Mouse (Mus musculus) heart, embryonic 14.5 days (tissue): ENCODE measurements around the gene Plekhh2. TPM values are rescaled to one million over a fixed set of nuclear protein-coding genes. Genes with fewer than 3 reads are reported as not detected.
A peak's percentile ranks its signal among the peaks of the same experiment; 100 is the strongest.

ENCODE experiments used
- ATAC-seq: fragments of 200-750 bp; cut with Nextera tagmentation; 2 replicates; pipeline ENCODE4 v1.8.0; 2017; ENCODE audit warnings: low read depth, moderate TSS enrichment; ENCODE audit not compliant: insufficient number of reproducible peaks, insufficient read depth, low FRiP score
- H3K27ac ChIP-seq, 2 experiments: fragments of 200-500 bp in 1 of 2; fragments of 300-500 bp in 1 of 2; sonication (generic) in 1 of 2; replicated peaks in 1 of 2; 2 replicates each; pipeline ENCODE4 v1.5.1; 2012 to 2014; ENCODE audit warnings: low read depth in 2 of 2, low read length in 2 of 2, control low read depth in 1 of 2, mild to moderate bottlenecking in 1 of 2, mixed read lengths in 1 of 2; ENCODE audit not compliant: control insufficient read depth in 1 of 2, insufficient read depth in 1 of 2
- H3K27me3 ChIP-seq: fragments of 300-500 bp; sonication (generic); 2 replicates; pipeline ENCODE4 v1.6.1; 2014; ENCODE audit warnings: mild to moderate bottlenecking, low read length, control low read depth; ENCODE audit not compliant: control insufficient read depth, insufficient read depth
- H3K36me3 ChIP-seq: fragments of 300-500 bp; sonication (generic); 2 replicates; pipeline ENCODE4 v1.6.1; 2014; ENCODE audit warnings: mild to moderate bottlenecking, control low read depth, low read length, mixed read lengths; ENCODE audit not compliant: control insufficient read depth, insufficient read depth
- H3K4me1 ChIP-seq, 2 experiments: fragments of 200-500 bp in 1 of 2; fragments of 300-500 bp in 1 of 2; sonication (generic) in 1 of 2; 2 replicates each; pipeline ENCODE4 v1.6.1; 2012 to 2014; ENCODE audit warnings: low read length in 2 of 2, control low read depth in 1 of 2, mixed read lengths in 1 of 2; ENCODE audit not compliant: control insufficient read depth in 2 of 2, insufficient read depth in 2 of 2
- H3K4me2 ChIP-seq: fragments of 300-500 bp; sonication (generic); 2 replicates; pipeline ENCODE4 v1.6.1; 2014; ENCODE audit warnings: mild to moderate bottlenecking, low read length
- H3K4me3 ChIP-seq, 2 experiments: fragments of 200-500 bp in 1 of 2; fragments of 300-500 bp in 1 of 2; sonication (generic) in 1 of 2; 2 replicates each; pipeline ENCODE4 v1.5.1; 2012 to 2014; ENCODE audit warnings: low read length in 2 of 2, mild to moderate bottlenecking in 2 of 2, control low read depth in 1 of 2, low read depth in 1 of 2, moderate library complexity in 1 of 2; ENCODE audit not compliant: control insufficient read depth in 1 of 2, insufficient read depth in 1 of 2
- H3K9ac ChIP-seq: fragments of 300-500 bp; sonication (generic); 2 replicates; pipeline ENCODE4 v1.6.1; 2014; ENCODE audit warnings: mild to moderate bottlenecking, low read length
- H3K9me3 ChIP-seq: fragments of 300-500 bp; sonication (generic); 2 replicates; pipeline ENCODE4 v1.6.1; 2016; ENCODE audit warnings: low read length, control low read depth; ENCODE audit not compliant: control insufficient read depth
- WGBS: fragments of 180-500 bp; shearing (Covaris S2); extraction: QIAGEN DNeasy Blood & Tissue Kit; methylation state at CpG from one replicate; pipeline ENCODE4 v1.1.7; 2014; 5-methylcytosine and 5-hydroxymethylcytosine counted together
- polyA plus RNA-seq: library from polyadenylated mRNA; unstranded; fragments of >200 nt; fragmentation: Nextera tagmentation; extraction: Ambion mirVana; gene quantifications from 2 replicates; pipeline ENCODE4 v1.2.1, GENCODE M21; 2014

Plekhh2 gene
- polyA plus RNA-seq, 1 experiment from 2014 or later = 2.7 TPM

- Histone ChIP-seq H3K4me2 (no peak overlapping the region), H3K36me3 (no peaks in the 10 kb centered on the region), H3K9ac (no peak overlapping the region), H3K27me3 (no peaks in the 10 kb centered on the region), H3K27ac (no peak overlapping the region), H3K4me1 (no peaks in the 10 kb centered on the region), H3K9me3 (no peaks in the 10 kb centered on the region), H3K4me3 (no peak overlapping the region)
- no peak for ATAC-seq
- WGBS = 53% methylated on average over 3 of the region's 3 CpGs
Measured at GRCm38 (mm10) chr17:84502341-84502740, 9.4 kb upstream of the Plekhh2 start.

DNA sequence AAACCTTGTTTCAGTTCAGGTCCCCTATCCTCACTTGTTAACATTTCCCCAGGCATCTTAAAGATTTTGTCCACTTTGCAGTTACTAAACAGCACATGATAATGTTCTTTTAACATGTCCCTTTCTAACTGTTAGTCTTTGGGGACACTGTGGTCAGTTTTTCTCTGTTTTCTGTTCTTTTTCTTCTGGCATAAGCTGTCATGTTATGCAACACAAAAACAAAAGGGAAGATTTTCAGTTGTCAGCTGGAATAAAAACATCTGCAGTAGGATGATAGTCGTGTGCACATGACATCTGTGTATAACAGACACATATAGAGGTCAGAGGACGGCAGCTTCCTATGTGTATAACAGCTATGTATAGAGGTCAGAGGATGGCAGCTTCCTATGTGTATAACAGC is 5.8 kb upstream of the Plekhh2 start:
- Histone ChIP-seq H3K4me2 (no peak overlapping the region), H3K9me3 (no peaks in the 10 kb centered on the region), H3K4me1 (peaks cover 3 to 5% of the 10 kb centered on the region in 2 experiments; a peak in 3 of 4 replicates), H3K9ac (no peak overlapping the region), H3K4me3 (no peak overlapping the region), H3K27ac (no peak overlapping the region), H3K27me3 (no peaks in the 10 kb centered on the region), H3K36me3 (no peaks in the 10 kb centered on the region)
- ATAC-seq = no peak
- 70% methylated on average over 2 of the region's 2 CpGs for WGBS

DNA sequence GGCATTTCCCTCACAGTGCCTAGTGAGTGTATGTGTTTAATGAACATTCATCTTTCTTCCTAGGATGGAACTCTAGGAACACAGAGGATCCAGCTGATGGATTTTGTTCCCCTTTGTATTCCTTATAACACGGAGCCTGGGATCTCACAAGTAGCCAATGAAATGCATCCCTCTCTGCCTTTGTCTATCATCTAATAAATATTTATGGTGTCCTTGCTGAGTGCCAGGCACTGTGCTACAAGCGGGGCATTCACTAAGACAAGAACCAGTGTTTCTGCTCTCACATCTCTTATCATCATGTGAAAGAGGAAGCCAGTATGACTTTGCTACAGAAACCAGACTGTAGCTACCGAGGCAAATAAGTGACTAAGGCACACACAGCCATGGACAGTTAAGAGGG is 3.0 kb upstream of the Plekhh2 start:
- H3K4me3 ChIP-seq = no peak overlapping the region
- H3K4me1 ChIP-seq = peaks cover 8 to 9% of the 10 kb centered on the region in 2 experiments
- WGBS = 47% methylated on average over 3 of the region's 3 CpGs
- H3K27ac ChIP-seq = no peak overlapping the region
- H3K9me3 ChIP-seq = no peaks in the 10 kb centered on the region
- no peak overlapping the region for H3K9ac ChIP-seq
- ATAC-seq = no peak
- H3K4me2 ChIP-seq = no peak overlapping the region
- H3K36me3 ChIP-seq = no peaks in the 10 kb centered on the region
- H3K27me3 ChIP-seq = no peaks in the 10 kb centered on the region

DNA sequence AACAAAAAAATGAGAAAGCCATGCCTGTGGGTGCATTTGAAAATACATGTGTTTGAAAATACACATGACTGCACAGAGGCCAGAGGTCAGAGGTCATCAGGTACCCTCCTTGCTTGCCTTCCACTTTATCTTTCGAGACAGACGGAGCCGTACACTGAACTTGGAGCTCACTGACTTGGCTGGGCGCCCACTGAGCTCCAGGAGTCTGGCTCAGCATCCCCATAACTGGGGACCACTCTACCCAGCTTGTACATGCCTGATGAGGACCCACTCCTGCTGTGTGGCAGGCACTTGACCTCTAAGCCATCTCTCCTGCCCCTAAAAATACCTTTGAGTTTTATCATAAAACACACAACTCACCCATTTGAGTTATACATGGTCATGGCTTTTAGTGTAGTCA is 2.5 kb upstream of the Plekhh2 start:
- Histone ChIP-seq H3K4me3 (no peak overlapping the region), H3K9me3 (no peaks in the 10 kb centered on the region), H3K27me3 (no peaks in the 10 kb centered on the region), H3K4me1 (peaks cover 8 to 9% of the 10 kb centered on the region in 2 experiments), H3K27ac (no peak overlapping the region), H3K9ac (no peak overlapping the region), H3K36me3 (no peaks in the 10 kb centered on the region), H3K4me2 (no peak overlapping the region)
- no peak for ATAC-seq
- WGBS = 35% methylated on average over 4 of the region's 4 CpGs

DNA sequence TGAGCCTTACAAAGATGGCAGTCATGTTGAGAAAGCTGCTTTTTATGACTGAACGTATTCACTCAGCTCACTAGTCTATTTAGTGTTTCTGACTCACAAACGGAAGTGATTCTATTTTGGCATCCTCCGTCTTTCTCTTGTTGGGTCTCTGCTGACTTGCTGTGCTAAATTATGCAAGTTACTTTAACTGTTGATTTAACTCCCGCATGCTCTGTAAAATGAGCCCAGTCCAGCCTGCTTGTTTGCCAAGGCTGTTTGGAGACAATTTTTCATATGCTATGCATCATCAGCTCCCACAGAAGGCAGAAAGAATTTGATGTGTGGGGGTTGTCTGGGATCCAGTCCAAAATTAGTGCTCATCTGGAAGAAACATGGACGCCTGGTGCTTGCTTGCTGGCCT is 1.3 kb upstream of the Plekhh2 start:
- ATAC-seq = no peak
- peaks cover 8 to 9% of the 10 kb centered on the region in 2 experiments for H3K4me1 ChIP-seq
- H3K36me3 ChIP-seq = no peaks in the 10 kb centered on the region
- no peaks in the 10 kb centered on the region for H3K27me3 ChIP-seq
- peak overlapping the region; percentile 41 to 57; a peak in 3 of 4 replicates for H3K27ac ChIP-seq
- no peaks in the 10 kb centered on the region for H3K9me3 ChIP-seq
- H3K4me3 ChIP-seq = no peak overlapping the region
- H3K9ac ChIP-seq = no peak overlapping the region
- 47% methylated on average over 5 of the region's 5 CpGs for WGBS
- no peak overlapping the region for H3K4me2 ChIP-seq

DNA sequence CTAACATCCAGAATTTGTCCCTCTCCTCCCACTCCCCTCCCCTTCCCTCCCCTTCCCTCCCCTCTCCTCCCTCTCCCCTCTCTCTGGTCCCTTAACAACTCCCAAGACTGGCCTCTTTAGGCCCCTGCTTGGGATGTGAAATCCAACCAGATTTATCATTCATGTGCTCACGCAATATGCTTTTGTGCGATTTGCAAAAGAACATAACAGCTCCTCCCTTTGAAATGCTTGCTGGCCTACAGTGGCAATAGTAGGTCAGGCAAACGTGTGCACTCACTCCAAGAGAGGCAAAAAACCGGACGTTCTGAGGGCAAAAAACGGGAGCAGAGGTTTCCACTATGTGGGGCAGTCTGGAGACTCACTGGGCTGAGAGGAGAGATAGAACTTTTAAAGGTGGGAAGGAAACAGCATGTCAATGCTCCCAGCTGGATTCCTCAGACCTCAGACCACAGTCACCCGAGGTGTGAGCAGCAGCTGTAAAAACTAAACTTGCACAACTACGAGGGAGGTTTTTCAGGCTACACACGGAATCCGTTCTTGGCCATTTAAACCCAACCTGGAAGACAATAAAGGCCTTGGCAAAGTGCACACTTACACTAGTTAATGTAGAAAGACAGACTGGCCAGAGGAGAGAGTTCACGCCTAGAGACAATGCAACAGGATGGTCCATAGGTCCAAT is 595 bp upstream of the Plekhh2 start:
- Histone ChIP-seq H3K36me3 (no peaks in the 10 kb centered on the region), H3K9ac (peak overlapping the region; percentile 76), H3K4me3 (peak overlapping the region; percentile 68 to 76), H3K4me1 (peaks cover 8 to 9% of the 10 kb centered on the region in 2 experiments), H3K27me3 (no peaks in the 10 kb centered on the region), H3K4me2 (peak overlapping the region; percentile 99), H3K27ac (peak overlapping the region; percentile 1 to 4; a peak in 2 of 4 replicates), H3K9me3 (no peaks in the 10 kb centered on the region)
- ATAC-seq = no peak
- 35% methylated on average over 11 of the region's 11 CpGs for WGBS

DNA sequence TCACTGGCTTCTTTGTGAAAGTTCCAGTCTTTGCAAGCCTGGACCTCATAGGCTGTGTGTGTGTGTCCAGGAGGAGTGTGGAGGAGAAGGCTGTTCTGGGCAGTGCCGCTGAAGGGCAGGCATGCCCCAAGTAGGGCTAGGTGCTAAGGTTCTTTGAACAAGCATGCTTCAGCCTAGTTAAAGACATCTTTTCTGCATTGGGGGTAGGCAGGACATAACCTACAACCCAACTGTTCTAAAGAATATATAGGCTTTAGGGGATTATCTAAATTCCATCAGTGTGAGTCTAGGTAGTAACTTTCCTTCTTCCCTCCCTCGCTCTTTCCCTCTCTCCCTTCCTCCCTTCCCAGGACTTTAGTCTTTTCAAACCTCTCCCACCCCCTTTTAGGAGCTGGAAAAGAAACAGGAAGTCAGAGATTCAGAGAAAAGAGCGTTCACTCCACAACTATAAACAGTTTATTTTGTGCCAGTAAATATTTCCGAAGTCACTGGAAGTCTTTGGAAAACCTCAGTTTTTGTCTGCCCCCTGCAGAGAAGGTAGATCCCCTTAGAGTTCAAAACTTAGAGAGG is 906 bp downstream of the Plekhh2 start:
- H3K9ac ChIP-seq = peak overlapping the region; percentile 76
- WGBS = 31% methylated on average over 4 of the region's 4 CpGs
- ATAC-seq = no peak

More for the DNA sequence above, 906 bp downstream of the Plekhh2 start:
- H3K4me2 ChIP-seq = peak overlapping the region; percentile 99
- H3K4me1 ChIP-seq = peaks cover 8 to 9% of the 10 kb centered on the region in 2 experiments
- H3K27ac ChIP-seq = no peak overlapping the region
- no peaks in the 10 kb centered on the region for H3K36me3 ChIP-seq
- peak overlapping the region; percentile 68 to 76 for H3K4me3 ChIP-seq
- H3K9me3 ChIP-seq = no peaks in the 10 kb centered on the region
- no peaks in the 10 kb centered on the region for H3K27me3 ChIP-seq
